Mouse (Mus musculus) CH12.LX (cell line): ENCODE data around the gene Bco1. TPM values are rescaled to one million over a fixed set of nuclear protein-coding genes. Genes with fewer than 3 reads are reported as not detected.

Source experiments
- DNase-seq: peaks from one replicate; pipeline ENCODE4 v3.0.0-alpha.2; 2013; ENCODE audit errors: extremely low read depth
- H3K27ac ChIP-seq: 2 replicates; pipeline ENCODE4 v1.5.1; 2012; ENCODE audit warnings: low read depth, mild to moderate bottlenecking, control low read depth, moderate library complexity; ENCODE audit not compliant: insufficient read depth
- H3K27me3 ChIP-seq: replicated peaks from 2 replicates; pipeline ENCODE3; 2012; ENCODE audit warnings: inconsistent platforms
- H3K36me3 ChIP-seq, 2 experiments: replicated peaks in 1 of 2; 2 replicates each; pipeline versions ENCODE3 to v1.6.1; 2012; ENCODE audit warnings: inconsistent platforms in 1 of 2, low read length in 1 of 2, mild to moderate bottlenecking in 1 of 2, mixed read lengths in 1 of 2, moderate library complexity in 1 of 2; ENCODE audit not compliant: control insufficient read depth in 1 of 2, insufficient read depth in 1 of 2
- H3K4me1 ChIP-seq, 2 experiments: 2 replicates each; pipeline ENCODE4 v1.6.1; 2012; ENCODE audit warnings: inconsistent platforms in 1 of 2, moderate library complexity in 1 of 2; ENCODE audit not compliant: insufficient read depth in 2 of 2, control insufficient read depth in 1 of 2
- H3K4me2 ChIP-seq: 2 replicates; pipeline ENCODE4 v1.6.1; 2012; ENCODE audit warnings: low read depth, mild to moderate bottlenecking, control low read depth; ENCODE audit not compliant: poor library complexity, insufficient read depth, severe bottlenecking
- H3K4me3 ChIP-seq, 3 experiments: fragments of 150-350 bp in 1 of 3; sonication (generic) in 1 of 3; replicated peaks in 1 of 3; 2 replicates each; pipeline versions ENCODE3 to v1.5.1; 2011 to 2012; ENCODE audit warnings: low read depth in 2 of 3, low read length in 2 of 3, mild to moderate bottlenecking in 2 of 3, moderate library complexity in 2 of 3, control low read depth in 1 of 3, improper control_type of control experiment in 1 of 3, inconsistent platforms in 1 of 3, mixed read lengths in 1 of 3; ENCODE audit not compliant: poor library complexity in 1 of 3
- H3K79me2 ChIP-seq: replicated peaks from 2 replicates; pipeline ENCODE4 v1.6.1; 2012; ENCODE audit warnings: mild to moderate bottlenecking, moderate library complexity; ENCODE audit not compliant: control insufficient read depth, poor library complexity, insufficient read depth, severe bottlenecking; ENCODE audit errors: extremely low read depth
- H3K9ac ChIP-seq: 2 replicates; pipeline ENCODE4 v1.6.1; 2012; ENCODE audit warnings: low read depth, mild to moderate bottlenecking, control low read depth, moderate library complexity; ENCODE audit not compliant: insufficient read depth
- H3K9me3 ChIP-seq: replicated peaks from 2 replicates; pipeline ENCODE3; 2012; ENCODE audit warnings: low read length, inconsistent platforms, mixed read lengths
- BHLHE40 ChIP-seq: IDR thresholded peaks from 2 replicates; pipeline ENCODE4 v1.6.1; 2011; ENCODE audit warnings: mild to moderate bottlenecking, low read depth, low read length, improper control_type of control experiment
- CHD1 ChIP-seq: IDR thresholded peaks from 2 replicates; pipeline ENCODE4 v1.6.1; 2012; ENCODE audit warnings: low read depth, low read length, improper control_type of control experiment, inconsistent platforms
- CHD2 ChIP-seq: IDR thresholded peaks from 2 replicates; pipeline ENCODE4 v1.6.1; 2011; ENCODE audit warnings: low read length, improper control_type of control experiment
- CTCF ChIP-seq, 2 experiments: IDR thresholded peaks in 1 of 2; conservative IDR thresholded peaks in 1 of 2; 2 replicates each; pipeline ENCODE4 v1.5.1; 2011 to 2012; ENCODE audit warnings: low read depth in 2 of 2, low read length in 2 of 2, improper control_type of control experiment in 1 of 2, inconsistent platforms in 1 of 2, mild to moderate bottlenecking in 1 of 2, moderate library complexity in 1 of 2
- E2F4 ChIP-seq: IDR thresholded peaks from 2 replicates; pipeline ENCODE4 v1.6.1; 2011; ENCODE audit warnings: low read depth, low read length, improper control_type of control experiment; ENCODE audit not compliant: insufficient replicate concordance
- GABPA ChIP-seq: IDR thresholded peaks from 2 replicates; pipeline ENCODE4 v1.6.1; 2012; ENCODE audit warnings: low read depth, low read length, improper control_type of control experiment, inconsistent platforms; ENCODE audit not compliant: insufficient replicate concordance
- JUN ChIP-seq: IDR thresholded peaks from 2 replicates; pipeline ENCODE4 v1.6.1; 2011; ENCODE audit warnings: low read depth, mild to moderate bottlenecking, low read length, improper control_type of control experiment, moderate library complexity; ENCODE audit not compliant: insufficient read depth
- MAZ ChIP-seq: IDR thresholded peaks from 2 replicates; pipeline ENCODE4 v1.6.1; 2012; ENCODE audit warnings: low read depth, mild to moderate bottlenecking, inconsistent platforms, low read length, improper control_type of control experiment, moderate library complexity
- MEF2A ChIP-seq: IDR thresholded peaks from 2 replicates; pipeline ENCODE4 v1.6.1; 2014; ENCODE audit warnings: low read depth, mild to moderate bottlenecking, inconsistent platforms, low read length, improper control_type of control experiment, borderline replicate concordance
- MXI1 ChIP-seq: IDR thresholded peaks from 2 replicates; pipeline ENCODE4 v1.6.1; 2011; ENCODE audit warnings: mild to moderate bottlenecking, low read depth, low read length, improper control_type of control experiment
- PAX5 ChIP-seq: IDR thresholded peaks from 2 replicates; pipeline ENCODE4 v1.6.1; 2012; ENCODE audit warnings: low read length, inconsistent platforms, mixed read lengths
- POLR2AphosphoS2 ChIP-seq: IDR thresholded peaks from 2 replicates; pipeline ENCODE4 v1.6.1; 2011; ENCODE audit warnings: low read depth, low read length, improper control_type of control experiment
- RCOR1 ChIP-seq: conservative IDR thresholded peaks from 2 replicates; pipeline ENCODE4 v1.6.1; 2012; ENCODE audit warnings: low read depth, mild to moderate bottlenecking, inconsistent platforms, low read length, improper control_type of control experiment
- SIN3A ChIP-seq: IDR thresholded peaks from 2 replicates; pipeline ENCODE4 v1.6.1; 2012; ENCODE audit warnings: low read length, improper control_type of control experiment, inconsistent platforms
- SMC3 ChIP-seq: IDR thresholded peaks from 2 replicates; pipeline ENCODE4 v1.6.1; 2011; ENCODE audit warnings: low read depth, low read length, improper control_type of control experiment
- TBP ChIP-seq: conservative IDR thresholded peaks from 2 replicates; pipeline ENCODE4 v1.6.1; 2011; ENCODE audit warnings: low read depth, low read length, improper control_type of control experiment
- USF1 ChIP-seq: IDR thresholded peaks from 2 replicates; pipeline ENCODE4 v1.6.1; 2014; ENCODE audit warnings: low read depth, mild to moderate bottlenecking, inconsistent platforms, low read length, improper control_type of control experiment
- ZC3H11A ChIP-seq: IDR thresholded peaks from 2 replicates; pipeline ENCODE4 v1.6.1; 2012; ENCODE audit warnings: low read depth, mild to moderate bottlenecking, inconsistent platforms, low read length, improper control_type of control experiment
- ZKSCAN1 ChIP-seq: IDR thresholded peaks from 2 replicates; pipeline ENCODE4 v1.6.1; 2012; ENCODE audit warnings: low read depth, inconsistent platforms, low read length, improper control_type of control experiment, borderline replicate concordance
- dilution Hi-C: fragments of 300-500 bp; cut with MboI; formaldehyde crosslinking; loops from 2 replicates; pipeline ENCODE4 v1.14.3; 2020; ENCODE audit warnings: low sequenced_read_pairs; ENCODE audit not compliant: extremely low pct_unique_long_range_greater_than_20kb, extremely low pct_ligation_motif_present
- in situ Hi-C: fragments of 300-500 bp; cut with MboI; formaldehyde crosslinking; loops from 3 replicates; pipeline ENCODE4 v1.14.3; 2019; ENCODE audit warnings: low sequenced_read_pairs, low pct_ligation_motif_present, low pct_unique_long_range_greater_than_20kb, mixed read lengths
- polyA plus RNA-seq: library from polyadenylated mRNA; unstranded; fragments of >175 nt; gene quantifications from 2 replicates; pipeline ENCODE4 v1.2.1, GENCODE M21; 2012; ENCODE audit warnings: low read depth; ENCODE audit not compliant: insufficient read length
- total RNA-seq, 2 experiments: library from RNA; depleted of rRNA; stranded (reverse); fragments of 300-350 nt in 1 of 2; fragments of >200 nt in 1 of 2; gene quantifications; 2 replicates each; pipeline ENCODE4 v1.2.3; 2012 to 2014

Gene Bco1
- total and polyA plus RNA-seq, 3 experiments = not detected

GRCm38 (mm10) chr8:117133702-117134101, 38.0 kb downstream of the Bco1 start:
- DNase-seq = no peak
- Histone ChIP-seq H3K4me1 (peaks cover 0 to 5% of the 10 kb centered on the region in 2 experiments; a peak in 2 of 4 replicates), H3K4me2 (no peak overlapping the region), H3K9me3 (peaks cover 6% of the 10 kb centered on the region), H3K4me3 (no peak overlapping the region), H3K27me3 (peaks cover 19% of the 10 kb centered on the region), H3K27ac (no peak overlapping the region), H3K9ac (no peak overlapping the region), H3K36me3 (no peaks in the 10 kb centered on the region), H3K79me2 (no peaks in the 10 kb centered on the region)
- TF ChIP-seq RCOR1 (no peak), MXI1 (no peak), SIN3A (no peak), MAZ (no peak), PAX5 (no peak), MEF2A (no peak), USF1 (no peak), ZKSCAN1 (no peak), E2F4 (no peak), BHLHE40 (no peak), GABPA (no peak), CTCF (conservative IDR thresholded peaks at IDR 0.05 in 1 of 2, IDR thresholded peaks at IDR 0.05 in 1 of 2; ENCODE audit: low read depth in 2 of 2, low read length in 2 of 2) (no peak), JUN (no peak), SMC3 (no peak), POLR2AphosphoS2 (no peak), ZC3H11A (no peak)
- in situ Hi-C loops (no loop called here), dilution Hi-C loops (no loop called here)

DNA sequence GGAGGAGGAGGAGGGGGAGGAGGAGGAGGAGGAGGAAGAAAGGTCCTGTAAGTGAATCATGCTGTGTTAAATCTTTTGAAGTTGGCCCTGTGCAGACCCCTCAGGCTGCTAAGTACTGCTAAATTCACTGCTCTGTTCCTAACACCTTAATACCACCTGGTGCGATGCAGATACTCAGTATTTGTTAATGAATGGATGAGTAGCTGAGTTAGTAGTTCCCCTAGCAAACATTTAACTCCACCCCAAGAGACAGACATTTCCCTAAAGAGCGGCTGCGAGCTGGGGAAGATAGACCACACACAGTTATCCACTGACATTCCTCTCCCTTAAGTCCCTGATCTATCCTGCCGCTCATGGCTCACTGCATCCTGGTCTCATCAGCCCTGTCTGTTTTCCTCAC, 40.7 kb downstream of the Bco1 start:
- no peak overlapping the region for H3K9ac ChIP-seq
- TF ChIP-seq JUN = no peak
- no peak for TF ChIP-seq CHD1
- no peak for TF ChIP-seq BHLHE40
- TF ChIP-seq CHD2 = no peak
- TF ChIP-seq GABPA = no peak
- TF ChIP-seq CTCF (conservative IDR thresholded peaks at IDR 0.05 in 1 of 2, IDR thresholded peaks at IDR 0.05 in 1 of 2; ENCODE audit: low read depth in 2 of 2, low read length in 2 of 2) = no peak
- no peak for TF ChIP-seq TBP
- no peak for TF ChIP-seq SMC3
- TF ChIP-seq E2F4 = no peak
- no peak for TF ChIP-seq USF1
- dilution Hi-C loops (no loop called here), in situ Hi-C loops (no loop called here)
- H3K4me3 ChIP-seq = no peak overlapping the region
- peaks cover 13% of the 10 kb centered on the region for H3K9me3 ChIP-seq
- peaks cover 0 to 5% of the 10 kb centered on the region in 2 experiments; a peak in 2 of 4 replicates for H3K4me1 ChIP-seq
- no peak for DNase-seq
- H3K4me2 ChIP-seq = no peak overlapping the region
- no peaks in the 10 kb centered on the region for H3K79me2 ChIP-seq
- H3K36me3 ChIP-seq = no peaks in the 10 kb centered on the region
- H3K27ac ChIP-seq = no peak overlapping the region
- H3K27me3 ChIP-seq = peaks cover 13% of the 10 kb centered on the region
